Mouse (Mus musculus) CH12.LX (cell line): ENCODE results near the gene Dcps.

ENCODE experiments used
- CTCF ChIP-seq, 2 experiments: IDR thresholded peaks in 1 of 2; conservative IDR thresholded peaks in 1 of 2; 2 replicates each; pipeline ENCODE4 v1.5.1; 2011 to 2012; ENCODE audit warnings: low read depth in 2 of 2, low read length in 2 of 2, improper control_type of control experiment in 1 of 2, inconsistent platforms in 1 of 2, mild to moderate bottlenecking in 1 of 2, moderate library complexity in 1 of 2
- POLR2A ChIP-seq: IDR thresholded peaks from 2 replicates; pipeline ENCODE4 v1.6.1; 2011; ENCODE audit warnings: low read depth, mild to moderate bottlenecking, improper control_type of control experiment, low read length

- TF ChIP-seq POLR2A (no peak), CTCF (conservative IDR thresholded peaks at IDR 0.05 in 1 of 2, IDR thresholded peaks at IDR 0.05 in 1 of 2; ENCODE audit: low read depth in 2 of 2, low read length in 2 of 2) (no peak)
Measured at GRCm38 (mm10) chr9:35198945-35199771, 23.3 kb upstream of the Dcps start.
